Mouse (Mus musculus): ENCODE measurements around the gene Tmem116.

The Tmem116 gene

DNA sequence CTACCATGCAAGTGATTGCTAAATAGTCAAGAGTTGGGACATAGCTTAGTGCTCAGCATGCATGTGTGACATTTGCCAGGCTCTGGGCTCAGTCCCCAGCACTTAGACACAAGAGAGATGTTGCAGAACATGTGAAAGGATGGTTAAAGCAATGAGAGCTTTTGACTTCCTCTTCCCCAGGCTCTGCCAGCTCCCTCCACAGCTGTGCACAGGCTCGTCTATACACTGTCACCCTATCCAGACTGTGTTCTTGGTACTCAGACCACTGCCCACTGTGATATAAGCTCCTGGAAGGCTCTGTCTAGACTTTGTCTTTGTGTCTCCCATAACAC is 10.4 kb downstream of the Tmem116 start:
- no peak for DNase-seq (ENCODE audit: low read depth, low spot score)

DNA sequence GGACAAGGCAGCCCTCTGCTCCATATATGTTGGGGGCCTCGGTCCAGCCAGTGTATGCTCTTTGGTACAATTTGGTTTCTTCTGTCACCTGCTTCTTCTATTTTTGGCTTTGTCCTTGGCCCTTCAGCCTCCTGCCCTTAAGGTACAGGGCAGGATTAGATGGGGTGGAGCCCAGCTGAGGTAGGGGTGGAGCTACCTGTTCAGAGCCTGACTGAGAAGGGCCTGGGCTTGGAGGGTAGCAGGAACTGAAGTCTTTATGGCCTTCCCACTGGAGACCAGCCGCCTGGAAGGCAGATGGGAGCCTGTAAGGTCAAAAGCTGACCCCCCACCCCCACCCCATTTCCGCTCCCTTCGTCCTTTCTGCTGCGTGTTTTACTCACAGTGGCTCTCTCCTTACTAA is 11.3 kb downstream of the Tmem116 start:
- DNase-seq (ENCODE audit: low read depth, low spot score) = no peak

DNA sequence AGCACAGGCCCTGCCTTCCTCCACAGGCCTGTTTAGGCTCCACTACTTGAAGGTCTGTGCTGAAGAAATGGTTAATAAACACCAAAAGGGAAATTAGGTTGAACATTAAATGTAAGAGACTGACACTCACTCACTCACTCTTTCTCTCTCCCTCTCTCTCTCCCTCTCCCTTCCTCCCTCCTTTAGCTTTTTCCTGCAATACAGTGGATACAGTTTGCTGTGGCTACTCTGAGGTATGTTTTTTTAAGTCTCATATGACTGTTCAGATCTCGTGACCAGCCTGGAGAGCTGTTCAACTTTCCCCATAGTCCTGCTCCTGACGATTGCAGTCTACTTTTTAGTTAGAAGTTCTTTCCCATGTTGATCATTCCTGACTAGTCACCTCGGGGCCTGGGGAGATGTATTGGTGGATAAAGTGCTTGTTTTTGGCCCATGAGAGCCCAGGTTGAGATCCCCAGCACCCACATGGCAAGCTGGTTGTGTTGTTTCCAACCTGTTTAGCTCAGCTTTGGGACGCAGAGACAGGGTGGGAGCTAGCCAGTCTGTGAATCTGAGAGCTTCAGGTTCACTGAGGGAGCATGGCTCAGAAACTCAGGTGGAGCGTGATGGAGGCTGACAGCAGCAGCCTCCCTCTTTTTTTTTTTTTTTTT is 12.0 kb downstream of the Tmem116 start:
- no peak for DNase-seq (ENCODE audit: low read depth, low spot score)

GRCm38 (mm10) chr5:121469566-121469965 is 17.9 kb downstream of the Tmem116 start:
- DNase-seq (ENCODE audit: low read depth, low spot score) = no peak

DNA sequence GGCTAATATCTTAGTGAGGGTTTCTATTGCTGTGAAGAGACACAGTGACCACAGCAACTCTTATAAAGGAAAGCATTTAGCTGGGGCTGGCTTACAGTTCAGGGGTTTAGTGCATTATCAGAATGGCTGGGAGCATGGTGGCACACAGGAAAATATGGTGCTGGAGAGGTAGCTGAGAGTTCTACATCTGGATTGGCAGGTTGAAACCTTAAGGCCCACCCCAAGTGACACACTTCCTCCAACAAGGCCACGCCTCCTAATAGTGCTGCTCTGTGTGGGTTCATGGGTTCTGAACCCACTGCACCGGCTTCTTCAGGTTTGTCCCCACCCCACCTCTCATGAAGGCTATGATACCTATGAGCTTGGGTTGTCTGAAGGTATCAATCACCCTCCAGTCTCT is 20.7 kb downstream of the Tmem116 start:
- no peak for DNase-seq (ENCODE audit: low read depth, low spot score)

DNA sequence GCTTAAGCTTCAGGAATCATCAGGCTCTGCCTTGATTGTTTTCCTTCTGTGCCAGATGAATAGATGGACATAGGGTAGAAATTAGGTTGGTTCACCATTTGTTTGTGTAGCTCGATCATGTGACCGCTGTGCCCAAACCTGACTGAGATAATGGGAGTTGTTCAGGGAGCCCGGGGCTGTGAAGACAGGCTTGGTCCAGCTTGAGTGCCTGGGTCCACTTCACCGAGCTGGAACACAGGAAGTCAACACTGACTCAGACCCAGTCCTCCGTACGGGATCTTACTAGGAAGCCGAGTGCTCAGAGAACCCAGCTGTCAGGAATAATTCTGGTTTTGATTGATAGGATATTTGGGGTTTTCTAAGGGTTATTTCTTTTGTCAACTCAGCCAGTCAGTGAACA is 22.9 kb downstream of the Tmem116 start:
- DNase-seq (ENCODE audit: low read depth, low spot score) = no peak

GRCm38 (mm10) chr5:121476040-121476439 is 24.3 kb downstream of the Tmem116 start:
- no peak for DNase-seq (ENCODE audit: low read depth, low spot score)

DNA sequence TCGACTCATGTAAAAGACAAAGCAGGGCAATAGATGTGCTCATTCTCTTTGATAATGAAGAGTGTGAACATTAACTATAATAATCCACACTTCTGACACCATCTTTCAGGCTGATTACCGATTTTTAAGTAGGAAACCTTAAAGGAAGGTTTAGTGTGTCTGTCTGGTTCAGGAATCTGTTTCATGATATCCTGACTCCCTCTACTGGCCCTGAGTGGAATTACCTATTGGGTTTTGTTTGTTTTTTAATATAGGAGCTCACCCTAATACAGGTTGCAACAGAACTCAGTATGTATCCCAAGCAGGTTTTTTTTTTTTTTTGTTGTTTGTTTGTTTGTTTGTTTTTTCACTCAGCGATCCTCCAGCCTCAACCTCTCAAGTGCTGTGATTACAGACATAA is 26.0 kb downstream of the Tmem116 start:
- peak; percentile 71 for DNase-seq (ENCODE audit: low read depth, low spot score)

DNA sequence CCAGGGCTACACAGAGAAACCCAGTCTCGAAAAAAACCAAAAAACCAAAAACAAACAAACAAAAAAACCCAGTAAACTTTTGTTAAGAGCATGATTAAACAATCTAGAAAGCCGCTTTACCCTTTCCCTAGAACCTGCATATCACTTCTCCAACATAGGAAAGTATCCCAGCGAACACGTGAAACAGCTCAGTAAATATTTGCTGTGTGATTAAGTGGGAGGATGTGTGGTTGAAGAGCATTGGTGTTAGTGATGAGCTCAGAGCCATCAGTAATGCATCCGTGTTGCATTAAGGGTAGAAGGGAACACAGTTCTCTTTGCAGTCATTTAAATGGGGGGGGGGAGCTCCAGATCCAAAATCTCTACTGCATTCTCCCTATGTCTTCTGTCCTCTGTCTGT is 33.1 kb downstream of the Tmem116 start:
- DNase-seq (ENCODE audit: low read depth, low spot score) = no peak

DNA sequence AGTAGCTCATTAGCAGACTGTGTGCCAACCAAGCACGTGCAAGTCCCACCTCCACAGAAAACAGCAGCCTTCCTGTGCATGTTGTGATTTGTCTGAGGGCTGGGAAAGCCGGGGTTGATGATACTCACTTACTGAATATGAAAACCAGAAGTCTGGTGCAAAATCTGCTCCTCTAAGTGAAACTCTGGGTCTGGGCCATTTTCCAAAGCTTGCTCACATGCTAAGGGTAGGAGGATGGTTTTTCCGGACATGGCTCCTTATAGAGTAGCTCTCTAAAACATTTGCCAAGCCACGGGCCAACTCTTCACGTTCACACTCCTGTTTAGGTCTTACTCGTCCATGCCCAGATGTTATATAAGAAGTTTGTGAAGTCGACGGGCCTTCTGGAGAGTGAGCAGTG is 41.6 kb downstream of the Tmem116 start:
- DNase-seq (ENCODE audit: low read depth, low spot score) = no peak

DNA sequence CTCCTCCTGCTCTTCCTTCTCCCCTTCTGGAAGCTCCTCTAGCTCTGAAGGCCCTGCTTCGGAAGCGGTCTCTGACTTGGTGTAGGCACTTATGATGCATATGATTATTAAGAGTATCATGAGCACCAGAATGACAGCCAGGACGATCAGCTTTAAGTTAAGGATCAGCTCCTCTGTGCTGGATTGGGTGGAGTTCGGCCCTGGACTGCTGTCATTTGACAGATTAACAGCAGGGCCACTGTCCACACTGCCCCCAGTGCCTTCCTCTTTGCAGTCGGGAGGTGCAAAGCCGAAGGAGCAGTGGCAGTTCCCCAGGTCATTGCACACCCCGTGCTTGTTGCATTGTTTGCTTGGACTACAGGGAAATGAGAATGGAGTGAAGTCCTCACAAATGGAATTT is 49.0 kb downstream of the Tmem116 start:
- DNase-seq (ENCODE audit: low read depth, low spot score) = no peak

DNA sequence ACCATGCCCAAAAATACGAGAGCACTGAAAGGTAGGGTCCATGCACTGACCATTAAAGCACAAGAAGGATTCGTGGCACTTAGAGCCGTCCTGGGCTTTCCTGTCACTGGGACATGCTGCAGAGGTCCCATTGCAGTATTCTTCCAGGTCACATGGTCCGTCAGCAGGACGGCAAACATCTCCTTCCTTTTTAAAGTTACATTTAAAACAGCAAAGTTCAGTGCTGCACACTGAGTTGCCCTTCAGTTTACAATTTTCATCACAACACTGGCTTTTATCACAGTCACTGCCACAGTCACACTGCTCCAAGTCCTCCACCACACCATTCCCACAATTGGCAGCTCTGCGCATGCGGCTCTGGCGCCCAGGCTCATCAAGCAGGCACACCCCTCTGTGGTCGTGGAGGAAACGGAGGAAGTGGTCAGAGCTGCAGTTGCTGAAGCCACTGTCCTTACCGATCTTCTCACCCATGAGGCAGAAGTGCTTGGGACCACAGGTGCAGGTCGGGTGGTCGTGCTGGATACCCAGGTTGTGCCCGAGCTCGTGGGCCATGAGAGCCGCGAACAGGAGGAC is 49.8 kb downstream of the Tmem116 start:
- DNase-seq (ENCODE audit: low read depth, low spot score) = peak; percentile 16

DNA sequence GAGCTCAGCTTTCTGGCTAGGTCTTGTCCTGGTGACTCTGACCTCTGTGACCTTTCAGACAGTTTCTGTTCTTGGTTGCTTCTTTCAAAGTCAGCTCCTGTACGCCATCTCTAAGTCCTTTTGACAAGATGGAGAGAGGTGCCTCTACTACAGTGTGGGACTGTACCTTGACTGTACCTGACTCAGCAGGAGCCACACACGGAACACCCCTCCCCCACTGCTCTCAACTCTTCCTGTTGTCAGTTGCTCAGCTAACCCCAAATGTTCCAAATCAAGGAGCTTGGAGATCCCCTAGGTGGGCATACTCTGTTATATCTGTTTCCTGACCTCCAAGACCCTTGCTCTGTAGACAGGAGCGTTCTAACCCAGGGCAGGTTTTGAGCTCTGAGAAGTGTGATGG is 51.5 kb downstream of the Tmem116 start, which contains the start of gene Adam1b:
Gene Adam1b, minus strand, starts transcription at position 205 of the 400 bp plus-strand sequence.
- DNase-seq (ENCODE audit: low read depth, low spot score) = no peak

- no peak for DNase-seq (ENCODE audit: low read depth, low spot score)
Measured at GRCm38 (mm10) chr5:121506846-121507245, 55.2 kb downstream of the Tmem116 start.

GRCm38 (mm10) chr5:121510009-121510408 is 58.3 kb downstream of the Tmem116 start:
- no peak for DNase-seq (ENCODE audit: low read depth, low spot score)

DNA sequence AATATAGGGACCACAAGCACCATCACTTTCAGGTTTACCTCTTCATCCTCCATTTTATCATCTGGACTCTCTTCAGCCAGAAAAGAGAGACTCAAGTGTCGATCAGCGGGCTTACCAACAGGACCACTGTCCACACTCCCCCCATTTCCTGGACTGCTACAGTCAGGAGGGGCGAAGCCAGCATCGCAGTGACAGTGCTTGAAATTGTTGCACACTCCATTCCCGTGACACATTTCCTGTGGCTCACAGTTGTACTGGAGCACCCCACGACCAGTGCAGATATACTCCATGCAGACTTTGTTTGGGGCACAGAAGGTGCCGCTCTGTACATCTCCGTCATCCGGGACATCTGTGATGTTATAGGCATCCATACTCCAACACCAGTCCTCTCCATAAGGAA is 67.3 kb downstream of the Tmem116 start:
- no peak for DNase-seq (ENCODE audit: low read depth, low spot score)

DNA sequence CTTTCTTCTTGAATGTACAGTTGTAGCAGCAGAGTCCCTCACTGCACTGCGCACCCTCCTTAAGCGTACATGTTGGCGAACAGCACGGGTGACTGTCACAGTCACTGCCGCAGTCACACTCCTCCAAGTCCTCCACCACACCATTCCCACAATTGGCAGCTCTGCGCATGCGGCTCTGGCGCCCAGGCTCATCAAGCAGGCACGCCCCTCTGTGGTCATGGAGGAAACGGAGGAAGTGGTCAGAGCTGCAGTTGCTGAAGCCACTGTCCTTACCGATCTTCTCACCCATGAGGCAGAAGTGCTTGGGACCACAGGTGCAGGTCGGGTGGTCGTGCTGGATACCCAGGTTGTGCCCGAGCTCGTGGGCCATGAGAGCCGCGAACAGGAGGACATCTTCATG is 68.1 kb downstream of the Tmem116 start:
- peak; percentile 28 for DNase-seq (ENCODE audit: low read depth, low spot score)

DNA sequence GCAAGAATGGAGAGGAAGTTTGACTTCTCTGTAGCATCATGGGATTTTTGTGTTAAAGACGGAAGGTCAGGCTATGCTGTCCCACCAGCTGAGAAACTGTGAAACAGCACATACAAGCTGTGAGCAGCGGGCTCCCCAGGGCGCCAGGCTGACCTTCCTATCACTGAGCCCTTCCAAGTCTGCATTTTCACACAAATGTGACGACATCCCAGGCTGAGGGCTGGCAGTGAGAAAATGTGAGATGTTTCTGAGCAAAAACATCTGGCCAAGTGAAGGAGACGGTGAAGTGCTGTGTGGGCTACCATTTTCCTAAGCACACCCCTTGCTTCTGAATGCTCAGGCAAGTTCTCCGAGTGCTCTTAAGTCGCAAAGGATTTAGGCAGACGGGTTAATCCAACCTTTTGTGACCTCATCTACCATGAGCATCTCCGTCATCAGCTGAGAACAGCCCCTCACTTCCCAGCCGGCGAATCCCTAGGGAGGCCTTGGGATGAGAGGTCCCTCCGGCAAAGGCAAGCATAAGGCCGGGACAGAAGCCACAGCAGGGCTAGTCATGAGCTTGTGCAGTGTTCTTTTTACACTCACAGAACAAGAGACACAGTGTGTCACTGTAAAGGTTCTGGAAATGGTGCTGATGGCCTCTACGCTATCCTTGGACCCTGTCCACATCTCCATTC is 74.2 kb downstream of the Tmem116 start:
- DNase-seq (ENCODE audit: low read depth, low spot score) = no peak

- no peak for DNase-seq (ENCODE audit: low read depth, low spot score)
Measured at GRCm38 (mm10) chr5:121526526-121526925, 74.8 kb downstream of the Tmem116 start.

GRCm38 (mm10) chr5:121526961-121527360 is 75.3 kb downstream of the Tmem116 start:
- no peak for DNase-seq (ENCODE audit: low read depth, low spot score)

- DNase-seq (ENCODE audit: low read depth, low spot score) = peak; percentile 37
Measured at GRCm38 (mm10) chr5:121534521-121534920, 82.8 kb downstream of the Tmem116 start.

DNA sequence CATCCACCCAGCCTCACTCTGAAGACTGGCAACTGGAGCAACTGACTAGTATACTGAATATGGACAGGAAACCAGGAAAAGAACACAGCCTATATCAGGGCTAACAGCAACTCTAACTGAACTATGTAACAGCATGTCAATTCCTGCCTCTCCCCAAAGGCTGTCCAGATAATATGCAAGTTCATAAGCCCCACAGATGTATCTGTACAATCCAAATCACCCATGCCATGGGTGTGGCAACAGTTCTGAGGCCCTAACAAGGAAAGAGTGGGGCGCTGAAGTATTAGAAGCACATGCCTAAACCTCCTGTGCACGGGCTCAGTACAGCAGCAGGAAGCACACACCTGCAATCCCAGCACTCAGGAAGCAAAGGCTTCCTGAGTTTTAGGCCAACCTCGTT is 83.4 kb downstream of the Tmem116 start:
- DNase-seq (ENCODE audit: low read depth, low spot score) = no peak

DNA sequence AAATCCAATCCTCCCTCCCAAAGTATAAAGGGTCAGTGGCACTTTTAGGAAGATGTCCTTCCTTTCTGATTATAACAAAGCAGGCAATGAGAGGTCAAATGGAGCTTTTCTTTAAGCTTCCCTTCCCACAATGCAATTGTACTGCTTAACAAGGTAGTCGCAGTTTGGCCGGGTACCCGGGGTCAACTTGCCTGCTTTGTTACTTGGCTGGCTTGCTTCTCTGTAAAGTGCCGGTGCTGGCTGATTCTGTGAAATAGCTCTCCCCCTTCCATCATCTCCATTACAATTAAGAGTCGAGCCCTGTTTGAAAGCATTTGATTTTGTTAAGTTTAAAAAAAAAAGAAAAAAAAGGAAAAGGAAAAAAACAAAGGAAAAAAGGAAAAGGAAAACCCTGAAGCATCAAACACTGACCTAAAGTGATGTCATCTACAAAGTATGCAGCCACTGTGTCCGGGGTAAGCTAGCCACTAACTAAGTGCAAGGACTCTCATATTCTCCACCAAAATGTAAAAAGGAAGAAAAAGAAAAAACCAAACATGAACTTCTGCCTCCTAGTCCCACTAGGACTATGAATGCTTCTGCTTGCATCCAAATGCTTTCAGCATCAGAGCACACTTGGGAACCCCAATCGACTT is 85.3 kb downstream of the Tmem116 start:
- no peak for DNase-seq (ENCODE audit: low read depth, low spot score)

Measured in CD4-positive helper T cell, adult 2 months (primary cell).